Mouse (Mus musculus): ENCODE data around the gene Crb2. TPM values are rescaled to one million over a fixed set of nuclear protein-coding genes. Genes with fewer than 3 reads are reported as not detected.
A peak's percentile ranks its signal among the peaks of the same experiment; 100 is the strongest.

Gene Crb2
- total RNA-seq, 2 experiments from 2014 or later = 3.3 TPM

GRCm38 (mm10) chr2:37802610-37803212, 26.7 kb downstream of the Crb2 start:
- DNase-seq = peak; percentile 39 to 67

GRCm38 (mm10) chr2:37811682-37812081, 35.6 kb downstream of the Crb2 start:
- DNase-seq = no peak

- DNase-seq = no peak
Measured at GRCm38 (mm10) chr2:37812401-37812800, 36.4 kb downstream of the Crb2 start.

- peak in 1 of 2 experiments; percentile 21 for DNase-seq
Measured at GRCm38 (mm10) chr2:37814820-37815361, 38.8 kb downstream of the Crb2 start.

GRCm38 (mm10) chr2:37815676-37816075, 39.6 kb downstream of the Crb2 start:
- peak; percentile 68 to 76 for DNase-seq

- peak; percentile 42 to 49 for DNase-seq
Measured at GRCm38 (mm10) chr2:37818761-37819525, 42.9 kb downstream of the Crb2 start.

- DNase-seq = no peak
Measured at GRCm38 (mm10) chr2:37819526-37820152, 43.6 kb downstream of the Crb2 start.

GRCm38 (mm10) chr2:37822122-37822521, 46.1 kb downstream of the Crb2 start:
- DNase-seq = no peak

GRCm38 (mm10) chr2:37823826-37824225, 47.8 kb downstream of the Crb2 start:
- no peak for DNase-seq

- no peak for DNase-seq
Measured at GRCm38 (mm10) chr2:37829758-37830275, 53.8 kb downstream of the Crb2 start.

GRCm38 (mm10) chr2:37832253-37832652, 56.2 kb downstream of the Crb2 start:
- DNase-seq = no peak

- no peak for DNase-seq
Measured at GRCm38 (mm10) chr2:37836926-37837325, 60.9 kb downstream of the Crb2 start.

GRCm38 (mm10) chr2:37837542-37837941, 61.5 kb downstream of the Crb2 start:
- no peak for DNase-seq

- no peak for DNase-seq
Measured at GRCm38 (mm10) chr2:37838202-37838984, 62.3 kb downstream of the Crb2 start.

GRCm38 (mm10) chr2:37839922-37840321, 63.9 kb downstream of the Crb2 start:
- DNase-seq = no peak

- DNase-seq = no peak
Measured at GRCm38 (mm10) chr2:37842151-37842569, 66.1 kb downstream of the Crb2 start.

GRCm38 (mm10) chr2:37842719-37843118, 66.7 kb downstream of the Crb2 start:
- no peak for DNase-seq

Other genes starting within 250 kb of the Crb2 start
- gene Strbp, start 72.4 kb upstream of the Crb2 start, total RNA-seq (2021) = 100 to 1,000 TPM; 180 to 181 TPM